Mouse (Mus musculus) cerebellum, postnatal 25 days (tissue): ENCODE measurements around the gene Tcap.

ENCODE experiments used
- DNase-seq, 2 experiments: peaks; one replicate each; pipeline ENCODE4 v3.0.0; 2021; ENCODE audit warnings: mixed read lengths in 2 of 2

Gene Tcap

GRCm38 (mm10) chr11:98355732-98356299 is 27.8 kb upstream of the Tcap start:
- peak; percentile 59 to 67 for DNase-seq

GRCm38 (mm10) chr11:98356625-98357394 is 26.8 kb upstream of the Tcap start:
- no peak for DNase-seq

GRCm38 (mm10) chr11:98357396-98358160 is 26.0 kb upstream of the Tcap start:
- no peak for DNase-seq

GRCm38 (mm10) chr11:98358161-98359083 is 25.2 kb upstream of the Tcap start, which contains the start of gene Stard3:
Stard3 (plus strand) TSS chr11:98358368.
- peak; percentile 83 to 92 for DNase-seq

GRCm38 (mm10) chr11:98360866-98361521 is 22.6 kb upstream of the Tcap start:
- no peak for DNase-seq

- no peak for DNase-seq
Measured at GRCm38 (mm10) chr11:98363817-98364216, 19.8 kb upstream of the Tcap start.

- no peak for DNase-seq
Measured at GRCm38 (mm10) chr11:98364410-98364809, 19.2 kb upstream of the Tcap start.

GRCm38 (mm10) chr11:98366290-98366689 is 17.3 kb upstream of the Tcap start:
- DNase-seq = no peak

GRCm38 (mm10) chr11:98367171-98367862 is 16.3 kb upstream of the Tcap start:
- no peak for DNase-seq

- DNase-seq = no peak
Measured at GRCm38 (mm10) chr11:98367863-98368186, 15.8 kb upstream of the Tcap start.

- peak; percentile 67 to 79 for DNase-seq
Measured at GRCm38 (mm10) chr11:98369337-98369736, 14.3 kb upstream of the Tcap start.

- peak in 1 of 2 experiments; percentile 39 for DNase-seq
Measured at GRCm38 (mm10) chr11:98370588-98370987, 13.0 kb upstream of the Tcap start.

GRCm38 (mm10) chr11:98371556-98372240 is 11.9 kb upstream of the Tcap start:
- DNase-seq = peak in 1 of 2 experiments; percentile 45

GRCm38 (mm10) chr11:98372406-98372805 is 11.2 kb upstream of the Tcap start:
- DNase-seq = peak; percentile 64 to 82

GRCm38 (mm10) chr11:98373244-98373643 is 10.4 kb upstream of the Tcap start:
- DNase-seq = no peak

GRCm38 (mm10) chr11:98374266-98374665 is 9.3 kb upstream of the Tcap start:
- no peak for DNase-seq

- DNase-seq = no peak
Measured at GRCm38 (mm10) chr11:98376756-98377155, 6.9 kb upstream of the Tcap start.

GRCm38 (mm10) chr11:98377787-98378186 is 5.8 kb upstream of the Tcap start:
- DNase-seq = no peak

GRCm38 (mm10) chr11:98379379-98379778 is 4.2 kb upstream of the Tcap start:
- no peak for DNase-seq

- peak; percentile 70 to 86 for DNase-seq
Measured at GRCm38 (mm10) chr11:98380106-98380505, 3.5 kb upstream of the Tcap start.

- peak in 1 of 2 experiments; percentile 35 for DNase-seq
Measured at GRCm38 (mm10) chr11:98381651-98382050, 2.0 kb upstream of the Tcap start.
